Mouse (Mus musculus) bone marrow, adult 2 months (tissue): ENCODE results near the gene Cyp2d10.
"Not testable (repeated sequence)": the region's sequence is repeated elsewhere in the genome, so short reads cannot be mapped to it uniquely, and the experiment has no call there.

Experiments used
- CTCF ChIP-seq: fragments of 200-500 bp; IDR thresholded peaks from 2 replicates; pipeline ENCODE4 v1.5.1; 2011; ENCODE audit warnings: low read length, control low read depth; ENCODE audit not compliant: control insufficient read depth, insufficient read depth
- POLR2A ChIP-seq: fragments of 200-500 bp; IDR thresholded peaks from 2 replicates; pipeline ENCODE4 v1.6.1; 2011; ENCODE audit warnings: low read depth, mild to moderate bottlenecking, control low read depth, low read length, borderline replicate concordance; ENCODE audit not compliant: control insufficient read depth

GRCm38 (mm10) chr15:82363801-82364200 is 43.2 kb downstream of the Cyp2d10 start:
- TF ChIP-seq CTCF, POLR2A: not testable (repeated sequence)
